Mouse (Mus musculus) lung, postnatal 36 days (tissue): ENCODE results near the gene Zfp941.
"Not testable (repeated sequence)": the region's sequence is repeated elsewhere in the genome, so short reads cannot be mapped to it uniquely, and the experiment has no call there.

Experiments used
- DNase-seq: peaks from one replicate; pipeline ENCODE4 v3.0.0; 2022; ENCODE audit warnings: mixed read lengths

Gene Zfp941

DNA sequence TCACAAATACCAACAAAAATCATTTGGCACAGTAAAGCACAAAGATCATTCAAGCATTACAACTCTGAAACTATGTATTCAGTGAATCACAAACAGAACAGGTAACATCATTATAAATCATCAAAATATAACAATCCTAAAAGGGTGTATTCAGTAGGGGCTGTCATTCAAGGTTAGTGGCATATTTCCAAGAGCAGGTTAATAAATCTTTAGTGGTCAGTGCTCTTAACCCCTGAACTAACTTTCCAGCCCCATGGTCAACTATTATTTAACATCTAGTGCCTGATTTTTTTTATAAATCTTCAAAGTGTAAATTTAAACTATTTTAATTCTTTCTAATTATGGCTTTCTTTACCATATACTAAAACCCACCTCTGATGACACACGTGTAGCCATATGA is 56.6 kb downstream of the Zfp941 start:
- not testable (repeated sequence) for DNase-seq

DNA sequence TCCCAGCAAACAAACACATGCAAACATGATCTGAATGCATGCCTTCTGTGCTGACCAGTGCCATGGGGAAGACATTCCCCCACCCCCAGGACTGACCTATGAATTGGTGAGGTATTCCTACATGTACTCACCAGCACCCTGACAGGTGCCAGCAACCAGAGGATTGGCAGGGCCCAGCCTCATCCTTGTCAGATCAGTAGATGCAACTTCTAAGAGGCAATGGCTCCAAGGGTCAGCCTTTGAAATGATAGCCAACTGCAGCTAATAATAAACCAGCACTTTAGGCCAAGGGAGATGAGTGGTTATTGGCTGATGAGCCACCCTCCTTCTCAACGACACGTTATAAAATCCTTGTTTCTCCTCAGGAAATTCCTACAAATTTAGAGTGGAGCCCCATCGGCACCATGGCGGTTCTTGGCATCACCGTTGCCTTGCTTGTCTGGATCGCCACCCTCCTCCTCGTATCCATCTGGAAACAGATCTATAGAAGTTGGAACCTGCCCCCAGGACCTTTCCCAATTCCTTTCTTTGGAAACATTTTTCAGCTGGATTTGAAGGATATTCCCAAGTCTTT is 58.4 kb downstream of the Zfp941 start, which contains the start of gene Cyp2e1:
Gene Cyp2e1 (plus strand): TSS at position 293 of the 574 bp plus-strand sequence.
- DNase-seq = peak; percentile 6

DNA sequence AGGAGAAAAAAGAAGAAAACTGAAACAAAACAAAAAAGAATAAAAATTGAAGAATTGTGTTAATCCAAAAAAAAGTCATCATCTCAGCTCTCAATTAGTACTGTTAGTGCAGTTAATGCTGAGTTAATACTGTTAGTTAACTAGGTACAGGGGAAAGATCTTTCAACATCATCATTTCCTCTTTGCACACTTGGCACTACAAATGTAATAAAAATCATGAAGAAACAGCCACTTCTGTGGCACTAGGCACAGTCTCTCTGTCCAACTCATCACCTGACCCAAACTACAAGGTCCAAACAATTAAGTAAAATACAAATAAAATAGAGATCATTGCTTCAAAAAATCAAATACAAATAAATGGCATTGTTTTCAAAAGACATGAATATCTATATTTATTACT is 61.3 kb downstream of the Zfp941 start:
- DNase-seq = no peak
